Mouse (Mus musculus) forebrain, embryonic 14.5 days (tissue): ENCODE measurements around the gene Retsat. TPM values are rescaled to one million over a fixed set of nuclear protein-coding genes. Genes with fewer than 3 reads are reported as not detected.

Experiments used
- ATAC-seq: fragments of 200-750 bp; cut with Nextera tagmentation; 2 replicates; pipeline ENCODE4 v1.8.0; 2017; ENCODE audit warnings: mild to moderate bottlenecking, moderate library complexity
- DNase-seq: peaks from one replicate; pipeline ENCODE4 v3.0.0-alpha.2; 2015; ENCODE audit warnings: low spot score
- H3K27ac ChIP-seq: fragments of 300-500 bp; sonication (generic); 2 replicates; pipeline ENCODE4 v1.5.1; 2014; ENCODE audit warnings: low read depth, mild to moderate bottlenecking, control low read depth, low read length, moderate library complexity
- H3K27me3 ChIP-seq: fragments of 300-500 bp; sonication (generic); replicated peaks from 2 replicates; pipeline ENCODE4 v1.6.1; 2014; ENCODE audit warnings: low read length, control low read depth, mixed read lengths; ENCODE audit not compliant: control insufficient read depth, insufficient read depth
- H3K36me3 ChIP-seq: fragments of 300-500 bp; sonication (generic); 2 replicates; pipeline ENCODE4 v1.6.1; 2014; ENCODE audit warnings: low read length, control low read depth; ENCODE audit not compliant: control insufficient read depth, insufficient read depth
- H3K4me1 ChIP-seq: fragments of 300-500 bp; sonication (generic); 2 replicates; pipeline ENCODE4 v1.6.1; 2014; ENCODE audit warnings: antibody characterized with exemption, low read length, control low read depth; ENCODE audit not compliant: control insufficient read depth, insufficient read depth
- H3K4me2 ChIP-seq: fragments of 300-500 bp; sonication (generic); 2 replicates; pipeline ENCODE4 v1.6.1; 2014; ENCODE audit warnings: mild to moderate bottlenecking, control low read depth, low read length
- H3K4me3 ChIP-seq: fragments of 300-500 bp; sonication (generic); 2 replicates; pipeline ENCODE4 v1.5.1; 2014; ENCODE audit warnings: low read depth, low read length, control low read depth
- H3K9ac ChIP-seq: fragments of 300-500 bp; sonication (generic); 2 replicates; pipeline ENCODE4 v1.6.1; 2014; ENCODE audit warnings: mild to moderate bottlenecking, low read length, control low read depth, moderate library complexity
- H3K9me3 ChIP-seq: fragments of 300-500 bp; sonication (generic); replicated peaks from 2 replicates; pipeline ENCODE4 v1.6.1; 2016; ENCODE audit warnings: low read length, control low read depth, mixed read lengths; ENCODE audit not compliant: control insufficient read depth
- WGBS: fragments of 180-500 bp; shearing (Covaris S2); extraction: QIAGEN DNeasy Blood & Tissue Kit; methylation state at CpG from one replicate; pipeline ENCODE4 v1.1.7; 2014; 5-methylcytosine and 5-hydroxymethylcytosine counted together
- polyA plus RNA-seq: library from polyadenylated mRNA; unstranded; fragments of >200 nt; fragmentation: Nextera tagmentation; extraction: Ambion mirVana; gene quantifications from 2 replicates; pipeline ENCODE4 v1.2.1, GENCODE M21; 2014

Retsat gene
- polyA plus RNA-seq, 1 experiment from 2014 or later = 8.4 TPM

DNA sequence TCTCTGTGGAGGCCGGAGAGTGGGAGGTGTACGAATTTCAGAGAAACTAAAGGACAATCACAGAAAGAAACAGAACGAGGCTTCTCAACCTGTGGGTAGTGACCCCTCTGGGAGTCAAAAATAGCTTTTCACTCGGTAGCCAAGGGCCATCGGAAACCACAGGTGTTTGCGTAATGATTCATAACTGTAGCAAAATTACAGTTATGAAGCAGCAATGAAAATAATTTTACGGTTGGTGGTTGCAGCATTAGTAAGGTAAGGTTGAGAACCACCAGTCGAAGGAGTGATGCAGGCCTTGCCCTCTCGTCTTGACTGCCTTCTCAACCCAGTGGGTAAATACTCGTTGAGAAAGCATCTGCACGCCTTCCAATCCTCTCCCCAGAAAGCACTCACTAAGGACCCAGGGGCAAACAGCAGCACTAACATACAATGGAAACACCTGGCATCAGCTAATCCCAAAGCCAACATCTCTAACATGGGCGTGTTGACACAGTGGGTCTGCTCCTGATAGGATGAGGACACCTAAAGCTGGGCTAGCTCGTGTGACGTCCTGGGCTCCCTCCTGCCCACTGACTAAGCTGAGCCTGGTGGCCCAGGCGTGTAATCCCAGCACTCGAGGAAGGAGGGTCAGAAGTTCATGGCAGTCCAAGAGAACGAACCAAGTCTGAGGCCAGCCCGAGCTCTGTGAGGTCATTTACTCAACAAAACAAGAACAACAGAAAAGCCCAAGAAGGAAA is 43.1 kb downstream of the Retsat start:
- DNase-seq (no peak), ATAC-seq (no peak)
- Histone ChIP-seq H3K27me3 (no peaks in the 10 kb centered on the region), H3K9me3 (no peaks in the 10 kb centered on the region), H3K27ac (no peak overlapping the region), H3K4me1 (no peaks in the 10 kb centered on the region), H3K4me2 (no peak overlapping the region), H3K9ac (no peak overlapping the region), H3K36me3 (no peaks in the 10 kb centered on the region), H3K4me3 (no peak overlapping the region)
- WGBS = 88% methylated on average over 18 of the region's 18 CpGs

DNA sequence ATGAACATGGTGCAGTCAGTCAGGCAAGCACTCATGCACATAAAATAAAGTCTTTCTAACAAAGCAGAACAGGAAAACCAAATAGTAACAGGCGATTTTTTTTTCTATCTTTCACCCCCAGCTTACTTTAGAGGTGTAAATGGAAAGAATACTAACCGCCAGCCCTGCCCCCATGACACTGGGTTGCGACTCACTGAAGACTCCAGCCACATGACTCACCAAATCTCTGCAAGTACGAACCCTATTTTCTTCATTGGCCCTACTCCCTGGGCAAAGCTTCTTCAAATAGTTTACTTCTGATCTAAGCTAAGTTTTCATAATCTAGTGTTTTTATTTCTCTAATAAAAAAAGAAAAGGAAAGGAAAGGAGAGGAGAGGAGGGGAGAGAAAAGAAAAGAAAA is 46.3 kb downstream of the Retsat start:
- ATAC-seq = no peak
- WGBS = 55% methylated on average over 4 of the region's 4 CpGs

DNA sequence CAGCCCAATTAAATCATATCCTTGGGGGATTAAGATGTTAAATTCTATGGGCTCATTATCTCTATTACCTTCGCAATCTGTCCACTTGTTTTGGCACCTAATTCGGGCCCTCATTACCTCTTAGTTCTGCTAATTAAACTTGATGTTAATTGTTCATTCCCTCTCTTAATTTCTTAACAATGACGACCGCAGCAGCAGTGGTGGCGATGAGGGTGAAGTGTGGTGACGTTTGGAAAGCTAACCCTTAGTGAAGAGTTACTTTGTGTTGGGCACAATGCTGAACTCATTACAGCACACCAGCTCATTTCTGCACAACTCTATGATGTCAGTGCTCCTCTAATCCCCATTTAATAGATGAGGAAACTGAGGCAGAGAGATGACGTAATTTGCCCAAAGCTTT is 47.1 kb downstream of the Retsat start:
- 16% methylated on average over 7 of the region's 7 CpGs for WGBS
- Histone ChIP-seq H3K9me3 (no peaks in the 10 kb centered on the region), H3K9ac (no peak overlapping the region), H3K4me1 (no peaks in the 10 kb centered on the region), H3K4me2 (no peak overlapping the region), H3K4me3 (no peak overlapping the region), H3K27me3 (no peaks in the 10 kb centered on the region), H3K27ac (no peak overlapping the region), H3K36me3 (no peaks in the 10 kb centered on the region)
- peak; percentile 88 for DNase-seq
- peak; percentile 93 for ATAC-seq

More for the DNA sequence above, 46.3 kb downstream of the Retsat start:
- Histone ChIP-seq H3K4me1 (no peaks in the 10 kb centered on the region), H3K9me3 (no peaks in the 10 kb centered on the region), H3K4me3 (no peak overlapping the region), H3K27me3 (no peaks in the 10 kb centered on the region), H3K27ac (no peak overlapping the region), H3K9ac (no peak overlapping the region), H3K4me2 (no peak overlapping the region), H3K36me3 (no peaks in the 10 kb centered on the region)
- no peak for DNase-seq

DNA sequence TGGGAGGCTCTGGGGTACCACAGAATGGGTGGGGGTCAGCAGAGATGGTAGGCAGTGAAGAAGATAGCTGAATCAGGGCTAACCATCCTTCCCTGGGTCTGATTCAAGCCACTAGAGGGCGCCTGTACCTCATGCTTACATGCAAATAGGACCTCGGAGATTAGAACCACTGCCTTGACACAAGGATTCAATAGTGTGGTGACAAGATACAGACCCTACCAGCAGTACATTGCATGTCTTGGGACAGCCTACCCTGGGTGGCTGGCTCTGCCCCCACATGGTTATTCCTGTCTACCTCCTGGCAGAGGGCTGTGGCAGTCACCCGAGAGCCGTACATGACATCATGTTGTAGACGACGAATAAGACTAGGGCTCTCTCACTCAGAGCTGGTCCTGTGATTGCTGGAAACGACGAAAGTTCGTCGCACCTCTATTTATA is 49.1 kb downstream of the Retsat start:
- ATAC-seq = peak; percentile 60
- no peak overlapping the region for H3K27ac ChIP-seq

DNA sequence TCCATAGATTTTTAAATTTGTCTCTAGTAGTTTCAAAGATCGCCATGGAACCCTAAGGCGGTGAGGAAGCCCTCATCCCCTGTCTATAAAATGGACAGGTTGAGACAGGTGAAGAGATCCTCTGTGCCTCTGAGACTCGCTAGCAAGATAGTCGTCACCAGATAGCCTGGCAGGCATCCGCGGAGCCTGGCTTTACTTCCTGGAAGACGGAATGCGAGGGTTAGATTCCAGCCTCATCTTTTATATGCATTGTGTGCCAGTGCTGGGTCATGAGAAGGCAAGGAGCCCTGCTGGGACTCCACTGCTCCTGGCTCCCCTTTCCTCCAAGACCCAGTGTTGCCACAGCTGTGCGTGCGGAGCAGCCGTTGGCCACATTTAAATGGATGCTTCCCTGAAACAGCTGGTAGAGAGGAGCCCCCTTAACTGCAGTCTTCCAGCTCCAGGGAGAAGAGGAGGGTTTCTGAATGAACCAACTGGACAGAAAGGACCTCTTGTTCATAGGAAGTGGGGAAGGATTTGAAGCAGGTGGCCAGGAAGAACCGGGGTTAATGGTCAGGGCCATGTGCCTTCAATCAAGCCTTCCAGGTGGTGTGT is 49.8 kb downstream of the Retsat start:
- H3K9me3 ChIP-seq = no peaks in the 10 kb centered on the region

More for the DNA sequence above, 49.1 kb downstream of the Retsat start:
- H3K36me3 ChIP-seq = no peaks in the 10 kb centered on the region
- WGBS = 51% methylated on average over 10 of the region's 10 CpGs
- H3K9me3 ChIP-seq = no peaks in the 10 kb centered on the region
- no peak overlapping the region for H3K9ac ChIP-seq
- no peak overlapping the region for H3K4me2 ChIP-seq
- H3K4me3 ChIP-seq = no peak overlapping the region
- peak; percentile 89 for DNase-seq
- no peaks in the 10 kb centered on the region for H3K4me1 ChIP-seq
- H3K27me3 ChIP-seq = no peaks in the 10 kb centered on the region

DNA sequence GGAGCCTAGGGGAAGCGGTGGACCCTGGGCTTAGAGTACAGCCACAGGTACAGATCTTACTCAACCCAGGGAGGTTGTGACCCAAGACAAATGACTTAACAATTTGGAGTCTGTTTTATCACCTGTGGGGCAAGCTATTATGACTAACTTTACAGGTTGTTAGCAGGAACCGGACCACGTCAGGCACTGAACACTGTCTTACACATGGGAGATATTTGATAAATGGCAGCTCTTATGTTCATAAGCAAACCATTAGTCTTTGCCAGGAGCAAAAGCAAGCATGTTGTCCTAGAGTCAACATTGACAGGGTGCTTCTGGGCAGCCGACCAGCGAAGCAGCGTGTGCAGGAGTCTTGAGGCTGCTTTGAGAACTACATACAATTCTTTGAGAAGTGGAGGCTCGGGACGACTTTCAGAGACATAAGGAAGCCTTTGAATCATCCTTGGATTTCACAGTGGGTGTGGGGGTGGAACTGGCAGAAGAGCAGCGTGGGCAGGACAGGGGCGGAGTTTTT is 52.1 kb downstream of the Retsat start:
- Histone ChIP-seq H3K27me3 (no peaks in the 10 kb centered on the region), H3K27ac (no peak overlapping the region), H3K36me3 (no peaks in the 10 kb centered on the region), H3K9ac (no peak overlapping the region), H3K4me3 (no peak overlapping the region), H3K4me1 (0 out of 2 replicates have a peak, but pooled peaks cover 4% of the 10 kb centered on the region), H3K9me3 (no peaks in the 10 kb centered on the region), H3K4me2 (no peak overlapping the region)
- DNase-seq = no peak
- WGBS = 79% methylated on average over 10 of the region's 10 CpGs
- no peak for ATAC-seq

More for the DNA sequence above, 49.8 kb downstream of the Retsat start:
- Histone ChIP-seq H3K36me3 (no peaks in the 10 kb centered on the region), H3K9ac (0 out of 2 replicates have a peak overlapping the region, but pooled peaks have one; percentile 7), H3K4me1 (no peaks in the 10 kb centered on the region), H3K4me3 (no peak overlapping the region), H3K4me2 (no peak overlapping the region), H3K27ac (no peak overlapping the region), H3K27me3 (no peaks in the 10 kb centered on the region)
- no peak for ATAC-seq
- 65% methylated on average over 12 of the region's 12 CpGs for WGBS
- no peak for DNase-seq

DNA sequence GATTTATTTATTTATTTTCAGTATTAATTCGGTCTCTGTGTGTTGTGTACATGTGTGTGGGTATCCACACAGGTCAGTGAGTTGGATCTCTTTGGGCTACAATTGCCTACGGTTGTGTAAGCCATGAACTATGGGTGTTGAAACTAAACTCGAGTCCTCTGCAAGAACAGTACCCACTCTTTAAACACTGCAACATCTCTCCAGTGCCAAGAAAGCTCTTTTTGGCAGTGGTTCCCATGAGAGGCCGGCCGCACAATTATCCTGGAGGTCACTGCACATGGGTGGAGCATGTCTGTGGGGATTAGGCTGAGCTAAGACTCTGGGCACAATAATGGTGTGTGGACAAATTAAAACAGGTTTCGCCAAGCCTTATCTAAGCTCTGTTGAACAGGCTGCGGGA is 55.1 kb downstream of the Retsat start:
- H3K4me2 ChIP-seq = no peak overlapping the region
- peak overlapping the region; percentile 57; the same call in 1 of the 2 replicates for H3K27ac ChIP-seq
- peak; percentile 78 for ATAC-seq
- 0 out of 2 replicates have a peak, but pooled peaks cover 4% of the 10 kb centered on the region for H3K4me1 ChIP-seq
- no peak overlapping the region for H3K4me3 ChIP-seq
- no peaks in the 10 kb centered on the region for H3K27me3 ChIP-seq
- DNase-seq = peak; percentile 79
- no peaks in the 10 kb centered on the region for H3K36me3 ChIP-seq
- WGBS = 29% methylated on average over 7 of the region's 7 CpGs
- no peak overlapping the region for H3K9ac ChIP-seq
- no peaks in the 10 kb centered on the region for H3K9me3 ChIP-seq

DNA sequence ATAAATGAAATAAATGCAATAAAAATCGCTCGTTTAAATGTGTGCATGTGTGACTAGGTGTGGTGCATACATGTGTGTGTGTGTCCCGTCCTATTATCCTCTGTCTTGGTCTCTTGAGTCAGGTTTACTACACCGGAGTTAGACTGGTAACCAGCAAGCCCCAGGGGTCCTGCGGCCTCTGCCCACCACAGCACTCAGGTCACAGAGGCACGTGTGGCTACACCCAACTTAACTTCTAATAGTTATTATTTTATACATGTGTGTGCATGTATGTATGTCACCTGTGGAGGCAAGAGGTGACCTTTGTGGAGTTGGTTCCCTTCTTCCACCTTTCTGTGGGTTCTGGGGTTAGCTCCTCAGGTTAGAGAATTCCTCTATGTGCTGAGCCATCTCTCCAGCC is 56.1 kb downstream of the Retsat start:
- no peak overlapping the region for H3K9ac ChIP-seq
- 93% methylated on average over 6 of the region's 6 CpGs for WGBS
- no peak for ATAC-seq
- no peaks in the 10 kb centered on the region for H3K27me3 ChIP-seq
- no peak for DNase-seq
- H3K27ac ChIP-seq = no peak overlapping the region
- no peaks in the 10 kb centered on the region for H3K9me3 ChIP-seq
- 0 out of 2 replicates have a peak, but pooled peaks cover 4% of the 10 kb centered on the region for H3K4me1 ChIP-seq
- no peaks in the 10 kb centered on the region for H3K36me3 ChIP-seq
- H3K4me2 ChIP-seq = no peak overlapping the region
- no peak overlapping the region for H3K4me3 ChIP-seq
